Mouse (Mus musculus) heart, embryonic 12.5 days (tissue): ENCODE measurements at regions not wholly inside any gene's neighbourhood (a gene's known extent, or its start where the extent isn't known, plus 50 kb on each side); places are given as distances from the start of the nearest gene placed in this dataset.

Source experiments
- ATAC-seq: fragments of 200-750 bp; cut with Nextera tagmentation; 2 replicates; pipeline ENCODE4 v1.8.0; 2017; ENCODE audit warnings: moderate TSS enrichment, moderate library complexity; ENCODE audit not compliant: insufficient number of reproducible peaks, low FRiP score
- H3K27ac ChIP-seq: fragments of 300-500 bp; sonication (generic); 2 replicates; pipeline ENCODE4 v1.5.1; 2016; ENCODE audit warnings: mild to moderate bottlenecking, moderate library complexity; ENCODE audit not compliant: poor library complexity, severe bottlenecking
- H3K27me3 ChIP-seq: fragments of 300-500 bp; sonication (generic); replicated peaks from 2 replicates; pipeline ENCODE4 v1.6.1; 2016; ENCODE audit warnings: mild to moderate bottlenecking, moderate library complexity
- H3K36me3 ChIP-seq: fragments of 300-500 bp; sonication (generic); 2 replicates; pipeline ENCODE4 v1.6.1; 2016; ENCODE audit warnings: mild to moderate bottlenecking, moderate library complexity
- H3K4me1 ChIP-seq: fragments of 300-500 bp; sonication (generic); replicated peaks from 2 replicates; pipeline ENCODE4 v1.6.1; 2016; ENCODE audit warnings: mild to moderate bottlenecking
- H3K4me2 ChIP-seq: fragments of 300-500 bp; sonication (generic); 2 replicates; pipeline ENCODE4 v1.6.1; 2016; ENCODE audit warnings: mild to moderate bottlenecking, moderate library complexity
- H3K4me3 ChIP-seq: fragments of 300-500 bp; sonication (generic); 2 replicates; pipeline ENCODE4 v1.5.1; 2016; ENCODE audit warnings: mild to moderate bottlenecking
- H3K9ac ChIP-seq: fragments of 300-500 bp; sonication (generic); 2 replicates; pipeline ENCODE4 v1.6.1; 2016; ENCODE audit warnings: mild to moderate bottlenecking, moderate library complexity
- H3K9me3 ChIP-seq: fragments of 300-500 bp; sonication (generic); replicated peaks from 2 replicates; pipeline ENCODE4 v1.6.1; 2016; ENCODE audit warnings: mild to moderate bottlenecking, moderate library complexity
- WGBS: fragments of 180-500 bp; shearing (Covaris S2); methylation state at CpG from one replicate; pipeline ENCODE4 v1.1.7; 2016; 5-methylcytosine and 5-hydroxymethylcytosine counted together

- H3K9me3 ChIP-seq = no peaks in the 10 kb centered on the region
- no peaks in the 10 kb centered on the region for H3K27me3 ChIP-seq
- H3K4me1 ChIP-seq = peaks cover 33% of the 10 kb centered on the region
- no peaks in the 10 kb centered on the region for H3K36me3 ChIP-seq
- H3K27ac ChIP-seq = peak overlapping the region; percentile 76; the same call in 1 of the 2 replicates
- no peak overlapping the region for H3K9ac ChIP-seq
- 30% methylated on average over 7 of the region's 7 CpGs for WGBS
- ATAC-seq = peak; percentile 83
- H3K4me2 ChIP-seq = 0 out of 2 replicates have a peak overlapping the region, but pooled peaks have one; percentile 6
- H3K4me3 ChIP-seq = no peak overlapping the region
Observed at GRCm38 (mm10) chr19:36214188-36214968, 94.5 kb upstream of the Ankrd1 start.

GRCm38 (mm10) chr19:36217177-36217576, 97.3 kb upstream of the Ankrd1 start:
- H3K4me1 ChIP-seq = peaks cover 36% of the 10 kb centered on the region
- H3K36me3 ChIP-seq = no peaks in the 10 kb centered on the region
- no peaks in the 10 kb centered on the region for H3K9me3 ChIP-seq
- 76% methylated on average over 5 of the region's 5 CpGs for WGBS
- H3K9ac ChIP-seq = no peak overlapping the region
- no peak for ATAC-seq
- H3K4me2 ChIP-seq = no peak overlapping the region
- no peak overlapping the region for H3K27ac ChIP-seq
- no peak overlapping the region for H3K4me3 ChIP-seq
- H3K27me3 ChIP-seq = no peaks in the 10 kb centered on the region

GRCm38 (mm10) chr19:36217605-36218004, 97.7 kb upstream of the Ankrd1 start:
- peaks cover 36% of the 10 kb centered on the region for H3K4me1 ChIP-seq
- no peaks in the 10 kb centered on the region for H3K9me3 ChIP-seq
- 74% methylated on average over 5 of the region's 5 CpGs for WGBS
- no peak overlapping the region for H3K4me2 ChIP-seq
- H3K4me3 ChIP-seq = no peak overlapping the region
- no peaks in the 10 kb centered on the region for H3K36me3 ChIP-seq
- H3K27ac ChIP-seq = no peak overlapping the region
- ATAC-seq = no peak
- no peak overlapping the region for H3K9ac ChIP-seq
- H3K27me3 ChIP-seq = no peaks in the 10 kb centered on the region

- WGBS = 53% methylated on average over 5 of the region's 5 CpGs
- Histone ChIP-seq H3K9me3 (no peaks in the 10 kb centered on the region), H3K27ac (no peak overlapping the region), H3K9ac (no peak overlapping the region), H3K36me3 (no peaks in the 10 kb centered on the region), H3K4me3 (no peak overlapping the region), H3K27me3 (no peaks in the 10 kb centered on the region), H3K4me2 (no peak overlapping the region), H3K4me1 (peaks cover 25% of the 10 kb centered on the region)
- ATAC-seq = no peak
Observed at GRCm38 (mm10) chr19:36218921-36219320, 99.0 kb upstream of the Ankrd1 start.

- H3K27ac ChIP-seq = no peak overlapping the region
- H3K9ac ChIP-seq = no peak overlapping the region
- no peak for ATAC-seq
- H3K4me3 ChIP-seq = no peak overlapping the region
- H3K27me3 ChIP-seq = no peaks in the 10 kb centered on the region
- peaks cover 14% of the 10 kb centered on the region for H3K4me1 ChIP-seq
- no peaks in the 10 kb centered on the region for H3K36me3 ChIP-seq
- H3K9me3 ChIP-seq = no peaks in the 10 kb centered on the region
- no peak overlapping the region for H3K4me2 ChIP-seq
- 56% methylated on average over 2 of the region's 2 CpGs for WGBS
Observed at GRCm38 (mm10) chr19:36221104-36221503, 101.2 kb upstream of the Ankrd1 start.

DNA sequence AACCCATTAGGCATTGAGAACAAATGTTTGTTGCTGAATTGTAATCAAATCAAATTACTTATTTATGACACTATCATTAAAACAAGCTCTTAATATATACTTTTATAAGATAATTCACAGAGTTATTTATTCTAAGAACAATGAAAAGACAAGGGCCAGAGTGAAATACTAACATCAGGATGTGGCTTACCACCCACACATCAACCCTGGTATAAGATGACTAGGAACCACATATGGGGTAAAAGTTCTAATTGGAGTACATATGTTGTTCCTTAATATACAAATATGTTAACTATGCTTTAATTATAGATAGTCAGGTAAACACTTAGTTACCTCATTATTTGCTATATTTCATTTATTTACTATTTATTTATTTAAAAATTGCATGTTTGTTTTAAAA, 101.7 kb upstream of the Ankrd1 start:
- H3K27me3 ChIP-seq = no peaks in the 10 kb centered on the region
- no peaks in the 10 kb centered on the region for H3K9me3 ChIP-seq
- H3K4me1 ChIP-seq = peaks cover 16% of the 10 kb centered on the region
- H3K4me3 ChIP-seq = no peak overlapping the region
- no peak overlapping the region for H3K4me2 ChIP-seq
- no peak overlapping the region for H3K9ac ChIP-seq
- H3K27ac ChIP-seq = no peak overlapping the region
- H3K36me3 ChIP-seq = no peaks in the 10 kb centered on the region
- ATAC-seq = no peak

GRCm38 (mm10) chr19:36222198-36222597, 102.3 kb upstream of the Ankrd1 start:
- Histone ChIP-seq H3K4me2 (no peak overlapping the region), H3K9me3 (no peaks in the 10 kb centered on the region), H3K4me3 (no peak overlapping the region), H3K4me1 (peaks cover 19% of the 10 kb centered on the region), H3K9ac (no peak overlapping the region), H3K27ac (no peak overlapping the region), H3K36me3 (no peaks in the 10 kb centered on the region), H3K27me3 (no peaks in the 10 kb centered on the region)
- ATAC-seq = no peak
- WGBS = 81% methylated on average over 3 of the region's 3 CpGs

- H3K4me3 ChIP-seq = no peak overlapping the region
- no peaks in the 10 kb centered on the region for H3K27me3 ChIP-seq
- 53% methylated on average over 8 of the region's 8 CpGs for WGBS
- H3K4me1 ChIP-seq = peaks cover 27% of the 10 kb centered on the region
- no peak overlapping the region for H3K27ac ChIP-seq
- no peak overlapping the region for H3K4me2 ChIP-seq
- no peaks in the 10 kb centered on the region for H3K9me3 ChIP-seq
- no peak overlapping the region for H3K9ac ChIP-seq
- ATAC-seq = no peak
- no peaks in the 10 kb centered on the region for H3K36me3 ChIP-seq
Observed at GRCm38 (mm10) chr19:36224518-36224917, 104.6 kb upstream of the Ankrd1 start.

- Histone ChIP-seq H3K4me2 (no peak overlapping the region), H3K4me1 (peaks cover 29% of the 10 kb centered on the region)
Observed at GRCm38 (mm10) chr19:36225612-36226011, 105.7 kb upstream of the Ankrd1 start.

GRCm38 (mm10) chr19:36227418-36228160, 107.7 kb upstream of the Ankrd1 start:
- Histone ChIP-seq H3K4me1 (peaks cover 29% of the 10 kb centered on the region), H3K4me3 (0 out of 2 replicates have a peak overlapping the region, but pooled peaks have one; percentile 9), H3K9ac (no peak overlapping the region), H3K9me3 (no peaks in the 10 kb centered on the region), H3K27ac (no peak overlapping the region), H3K4me2 (peak overlapping the region; percentile 57), H3K27me3 (no peaks in the 10 kb centered on the region), H3K36me3 (no peaks in the 10 kb centered on the region)
- no peak for ATAC-seq
- WGBS = 19% methylated on average over 16 of the region's 17 CpGs

More at GRCm38 (mm10) chr19:36225612-36226011, 105.7 kb upstream of the Ankrd1 start:
- ATAC-seq = no peak
- H3K9ac ChIP-seq = no peak overlapping the region
- no peaks in the 10 kb centered on the region for H3K27me3 ChIP-seq
- H3K27ac ChIP-seq = no peak overlapping the region
- no peaks in the 10 kb centered on the region for H3K36me3 ChIP-seq
- 90% methylated on average over 2 of the region's 2 CpGs for WGBS
- H3K9me3 ChIP-seq = no peaks in the 10 kb centered on the region
- H3K4me3 ChIP-seq = no peak overlapping the region

GRCm38 (mm10) chr19:36229315-36229714, 109.4 kb upstream of the Ankrd1 start:
- Histone ChIP-seq H3K27me3 (no peaks in the 10 kb centered on the region), H3K4me1 (peaks cover 29% of the 10 kb centered on the region), H3K9ac (no peak overlapping the region), H3K36me3 (no peaks in the 10 kb centered on the region), H3K9me3 (no peaks in the 10 kb centered on the region), H3K4me2 (no peak overlapping the region), H3K27ac (0 out of 2 replicates have a peak overlapping the region, but pooled peaks have one; percentile 3), H3K4me3 (no peak overlapping the region)
- WGBS = 56% methylated on average over 3 of the region's 3 CpGs
- ATAC-seq = no peak
